Mouse (Mus musculus) midbrain, embryonic 16.5 days (tissue): ENCODE measurements around the gene Dhrs7c. TPM values are rescaled to one million over a fixed set of nuclear protein-coding genes. Genes with fewer than 3 reads are reported as not detected.
A peak's percentile ranks its signal among the peaks of the same experiment; 100 is the strongest.

Source experiments
- ATAC-seq: fragments of 200-750 bp; cut with Nextera tagmentation; 2 replicates; pipeline ENCODE4 v1.8.0; 2017; ENCODE audit warnings: moderate TSS enrichment
- H3K27ac ChIP-seq: fragments of 300-500 bp; sonication (generic); 2 replicates; pipeline ENCODE4 v1.5.1; 2014; ENCODE audit warnings: mild to moderate bottlenecking, low read length, mixed read lengths
- H3K27me3 ChIP-seq: fragments of 300-500 bp; sonication (generic); 2 replicates; pipeline ENCODE4 v1.6.1; 2014; ENCODE audit warnings: low read depth, low read length, mixed read lengths; ENCODE audit not compliant: control insufficient read depth, insufficient read depth
- H3K36me3 ChIP-seq: fragments of 300-500 bp; sonication (generic); 2 replicates; pipeline ENCODE4 v1.6.1; 2014; ENCODE audit warnings: mild to moderate bottlenecking, low read length, moderate library complexity, mixed read lengths; ENCODE audit not compliant: control insufficient read depth, insufficient read depth
- H3K4me1 ChIP-seq: fragments of 300-500 bp; sonication (generic); 2 replicates; pipeline ENCODE4 v1.6.1; 2014; ENCODE audit warnings: mild to moderate bottlenecking, low read length, mixed read lengths; ENCODE audit not compliant: control insufficient read depth, insufficient read depth
- H3K4me2 ChIP-seq: fragments of 300-500 bp; sonication (generic); 2 replicates; pipeline ENCODE4 v1.6.1; 2014; ENCODE audit warnings: mild to moderate bottlenecking, low read length, mixed read lengths
- H3K4me3 ChIP-seq: fragments of 300-500 bp; sonication (generic); 2 replicates; pipeline ENCODE4 v1.5.1; 2014; ENCODE audit warnings: low read depth, mild to moderate bottlenecking, low read length, moderate library complexity, mixed read lengths
- H3K9ac ChIP-seq: fragments of 300-500 bp; sonication (generic); 2 replicates; pipeline ENCODE4 v1.6.1; 2014; ENCODE audit warnings: low read depth, low read length, mixed read lengths
- H3K9me3 ChIP-seq: fragments of 300-500 bp; sonication (generic); replicated peaks from 2 replicates; pipeline ENCODE4 v1.6.1; 2014; ENCODE audit warnings: mild to moderate bottlenecking, low read length, mixed read lengths; ENCODE audit not compliant: control insufficient read depth, poor library complexity, severe bottlenecking
- WGBS: fragments of 180-500 bp; shearing (Covaris S2); extraction: QIAGEN DNeasy Blood & Tissue Kit; methylation state at CpG from one replicate; pipeline ENCODE4 v1.1.7; 2014; 5-methylcytosine and 5-hydroxymethylcytosine counted together
- polyA plus RNA-seq: library from polyadenylated mRNA; unstranded; fragments of >200 nt; fragmentation: Nextera tagmentation; extraction: Ambion mirVana; gene quantifications from 2 replicates; pipeline ENCODE4 v1.2.1, GENCODE M21; 2015

Gene Dhrs7c
- polyA plus RNA-seq, 1 experiment from 2014 or later, result not detected

GRCm38 (mm10) chr11:67801169-67801568 lies 3.2 kb downstream of the Dhrs7c start:
- ATAC-seq, result no peak
- no peaks in the 10 kb centered on the region for H3K27me3 ChIP-seq
- H3K9me3 ChIP-seq, result no peaks in the 10 kb centered on the region
- no peak overlapping the region for H3K27ac ChIP-seq
- WGBS, result 86% methylated on average over 8 of the region's 8 CpGs
- no peak overlapping the region for H3K4me2 ChIP-seq
- H3K4me1 ChIP-seq, result no peaks in the 10 kb centered on the region
- H3K9ac ChIP-seq, result no peak overlapping the region
- no peak overlapping the region for H3K4me3 ChIP-seq
- no peaks in the 10 kb centered on the region for H3K36me3 ChIP-seq

- Histone ChIP-seq H3K36me3 (no peaks in the 10 kb centered on the region), H3K4me1 (no peaks in the 10 kb centered on the region), H3K27me3 (no peaks in the 10 kb centered on the region), H3K4me3 (no peak overlapping the region), H3K27ac (no peak overlapping the region), H3K4me2 (no peak overlapping the region), H3K9me3 (no peaks in the 10 kb centered on the region), H3K9ac (no peak overlapping the region)
- WGBS, result 96% methylated on average over 1 of the region's 1 CpGs
- ATAC-seq, result no peak
Measured at GRCm38 (mm10) chr11:67805538-67805937, 7.6 kb downstream of the Dhrs7c start.

GRCm38 (mm10) chr11:67806832-67807597 lies 9.0 kb downstream of the Dhrs7c start:
- no peak overlapping the region for H3K4me2 ChIP-seq
- H3K27me3 ChIP-seq, result no peaks in the 10 kb centered on the region
- WGBS, result 89% methylated on average over 11 of the region's 11 CpGs
- no peak overlapping the region for H3K9ac ChIP-seq
- no peaks in the 10 kb centered on the region for H3K4me1 ChIP-seq
- no peak overlapping the region for H3K27ac ChIP-seq
- H3K4me3 ChIP-seq, result no peak overlapping the region
- no peaks in the 10 kb centered on the region for H3K9me3 ChIP-seq
- H3K36me3 ChIP-seq, result no peaks in the 10 kb centered on the region
- no peak for ATAC-seq

- WGBS, result 76% methylated on average over 5 of the region's 5 CpGs
- H3K36me3 ChIP-seq, result no peaks in the 10 kb centered on the region
Measured at GRCm38 (mm10) chr11:67808051-67808450, 10.1 kb downstream of the Dhrs7c start.

GRCm38 (mm10) chr11:67811535-67811934 lies 13.5 kb downstream of the Dhrs7c start:
- Histone ChIP-seq H3K4me3 (no peak overlapping the region), H3K9ac (no peak overlapping the region), H3K4me2 (no peak overlapping the region), H3K4me1 (no peaks in the 10 kb centered on the region), H3K36me3 (no peaks in the 10 kb centered on the region), H3K27ac (no peak overlapping the region), H3K9me3 (no peaks in the 10 kb centered on the region), H3K27me3 (no peaks in the 10 kb centered on the region)
- WGBS, result 86% methylated on average over 6 of the region's 6 CpGs
- ATAC-seq, result no peak

More at GRCm38 (mm10) chr11:67808051-67808450, 10.1 kb downstream of the Dhrs7c start:
- H3K27me3 ChIP-seq, result no peaks in the 10 kb centered on the region
- ATAC-seq, result no peak
- no peak overlapping the region for H3K27ac ChIP-seq
- H3K9ac ChIP-seq, result no peak overlapping the region
- no peaks in the 10 kb centered on the region for H3K4me1 ChIP-seq
- H3K4me2 ChIP-seq, result no peak overlapping the region
- no peaks in the 10 kb centered on the region for H3K9me3 ChIP-seq
- H3K4me3 ChIP-seq, result no peak overlapping the region

GRCm38 (mm10) chr11:67819604-67820003 lies 21.6 kb downstream of the Dhrs7c start:
- H3K4me1 ChIP-seq, result no peaks in the 10 kb centered on the region
- no peaks in the 10 kb centered on the region for H3K27me3 ChIP-seq
- no peaks in the 10 kb centered on the region for H3K9me3 ChIP-seq
- H3K4me2 ChIP-seq, result peak overlapping the region; percentile 45
- H3K9ac ChIP-seq, result peak overlapping the region; percentile 23; the same call in 1 of the 2 replicates
- H3K4me3 ChIP-seq, result no peak overlapping the region
- 15% methylated on average over 5 of the region's 5 CpGs for WGBS
- no peak overlapping the region for H3K27ac ChIP-seq
- no peak for ATAC-seq
- H3K36me3 ChIP-seq, result no peaks in the 10 kb centered on the region

- H3K4me3 ChIP-seq, result no peak overlapping the region
- ATAC-seq, result no peak
- no peak overlapping the region for H3K4me2 ChIP-seq
- H3K4me1 ChIP-seq, result no peaks in the 10 kb centered on the region
- 27% methylated on average over 4 of the region's 4 CpGs for WGBS
- no peak overlapping the region for H3K27ac ChIP-seq
- H3K9ac ChIP-seq, result no peak overlapping the region
- H3K36me3 ChIP-seq, result no peaks in the 10 kb centered on the region
- H3K9me3 ChIP-seq, result no peaks in the 10 kb centered on the region
- no peaks in the 10 kb centered on the region for H3K27me3 ChIP-seq
Measured at GRCm38 (mm10) chr11:67820221-67820620, 22.2 kb downstream of the Dhrs7c start.

GRCm38 (mm10) chr11:67821560-67821959 lies 23.6 kb downstream of the Dhrs7c start:
- Histone ChIP-seq H3K36me3 (no peaks in the 10 kb centered on the region), H3K27me3 (no peaks in the 10 kb centered on the region), H3K9ac (no peak overlapping the region), H3K4me2 (no peak overlapping the region), H3K4me1 (no peaks in the 10 kb centered on the region), H3K4me3 (no peak overlapping the region), H3K27ac (no peak overlapping the region), H3K9me3 (no peaks in the 10 kb centered on the region)
- 91% methylated on average over 6 of the region's 6 CpGs for WGBS
- no peak for ATAC-seq

- H3K27ac ChIP-seq, result no peak overlapping the region
- no peaks in the 10 kb centered on the region for H3K36me3 ChIP-seq
- no peak overlapping the region for H3K4me2 ChIP-seq
- H3K9ac ChIP-seq, result no peak overlapping the region
- H3K4me3 ChIP-seq, result no peak overlapping the region
- H3K4me1 ChIP-seq, result no peaks in the 10 kb centered on the region
- no peak for ATAC-seq
- H3K9me3 ChIP-seq, result no peaks in the 10 kb centered on the region
- 55% methylated on average over 12 of the region's 12 CpGs for WGBS
- H3K27me3 ChIP-seq, result no peaks in the 10 kb centered on the region
Measured at GRCm38 (mm10) chr11:67828360-67829059, 30.5 kb downstream of the Dhrs7c start.
